In the genomic region with DNA sequence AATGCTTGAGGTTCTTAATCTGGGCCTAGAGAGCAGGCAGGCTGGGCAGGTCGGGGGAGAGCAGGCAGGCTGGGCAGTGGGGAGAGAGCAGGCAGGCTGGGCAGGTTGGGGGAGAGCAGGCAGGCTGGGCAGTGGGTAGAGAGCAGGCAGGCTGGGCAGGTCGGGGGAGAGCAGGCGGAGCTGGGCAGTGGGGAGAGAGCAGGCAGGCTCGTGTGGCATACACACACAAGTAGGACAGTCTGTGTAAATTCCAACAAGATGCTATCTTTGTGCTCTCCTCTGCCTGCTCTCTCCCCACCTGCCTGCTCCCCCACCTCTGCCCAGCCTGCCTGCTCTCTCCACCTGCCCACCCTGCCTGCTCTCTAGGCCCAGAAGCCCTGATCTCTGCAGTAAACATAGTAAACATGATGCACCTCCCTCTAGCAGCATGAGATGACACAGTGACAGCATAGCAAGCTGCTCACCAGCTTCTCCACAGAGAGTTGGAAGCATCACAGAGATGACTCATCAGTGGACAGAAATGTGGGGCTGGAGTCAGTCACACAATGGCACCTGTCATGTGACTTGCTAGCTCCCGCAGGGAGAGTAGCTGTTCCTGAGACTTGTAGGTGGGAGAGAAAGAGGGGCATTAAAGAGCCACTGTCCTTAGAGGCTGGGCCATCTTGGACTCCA, we compare ENCODE assay signal across 14 mouse cellular contexts.
DNase-seq lines count a peak whose midpoint lies in the region; ATAC-seq and TF ChIP-seq lines count a peak whose summit lies in the region.
"Had no signal": no experiment of that assay in that cellular context is flagged by ENCODE, and none has a peak within 500 bp of the region (broad histone marks: within the 10 kb centered on the region; RNA-seq: fewer than 3 reads in every experiment).

No protein-coding gene starts in this region.

- H3K27ac ChIP-seq in limb, embryonic 10.5 days: no peak overlapping the region
- H3K27ac ChIP-seq in kidney, adult 2 months (ENCODE audit: insufficient read depth, low read depth, low read length): no peak overlapping the region
- H3K27ac ChIP-seq: forebrain, embryonic 15.5 days; liver, embryonic 14.5 days had no signal

- no peaks in the 10 kb centered on the region for H3K36me3 ChIP-seq in limb, embryonic 10.5 days
- H3K36me3 ChIP-seq in kidney, adult 2 months (ENCODE audit: control insufficient read depth, insufficient read depth, low read length): no peaks in the 10 kb centered on the region
- H3K36me3 ChIP-seq: forebrain, embryonic 15.5 days had no signal

- peak; percentile 94 for ATAC-seq in cerebellum, adult (ENCODE audit: insufficient number of reproducible peaks, low FRiP score, low TSS enrichment)
- ATAC-seq: activated CD4-positive, CD25-positive, alpha-beta regulatory T cell, adult 4 months; forebrain, embryonic 15.5 days had no signal

- H3K9me3 ChIP-seq in limb, embryonic 10.5 days (replicated peaks): no peaks in the 10 kb centered on the region
- H3K9me3 ChIP-seq: forebrain, embryonic 15.5 days had no signal

- no peak for TF ChIP-seq CTCF in kidney, adult 2 months (conservative IDR thresholded peaks at IDR 0.05; ENCODE audit: insufficient read depth, insufficient read length, low read depth, low read length)

- no peak for DNase-seq in cerebellum, postnatal 4 days (ENCODE audit: low spot score in 2 of 2)
- DNase-seq in left cerebral cortex, adult 11 months (ENCODE audit: low spot score): peak; percentile 37
- no peak for DNase-seq in left cerebral cortex, postnatal 10 days (ENCODE audit: extremely low spot score in 1 of 2, low spot score in 2 of 2)
- peak; percentile 94 for DNase-seq in cerebellum, adult 11-12 months
- DNase-seq in left cerebral cortex, postnatal 14 days (ENCODE audit: low spot score in 2 of 2): peak; percentile 20 to 71
- no peak for DNase-seq in limb, embryonic 10.5 days (ENCODE audit: low spot score)
- DNase-seq in kidney, adult 2 months: no peak
- DNase-seq: embryo, embryonic 11 days; heart, postnatal 4 days; thymus, adult 2 months had no signal

- no peak overlapping the region for H3K4me3 ChIP-seq in limb, embryonic 10.5 days
- no peak overlapping the region for H3K4me3 ChIP-seq in kidney, adult 2 months (ENCODE audit: insufficient read depth, low read depth, low read length)
- H3K4me3 ChIP-seq: forebrain, embryonic 15.5 days had no signal

- WGBS in limb, embryonic 10.5 days: 54% methylated on average over 5 of the region's 5 CpGs
- WGBS in kidney, adult 2 months: 54% methylated on average over 5 of the region's 5 CpGs

- peaks cover 22% of the 10 kb centered on the region for H3K27me3 ChIP-seq in limb, embryonic 10.5 days (ENCODE audit: low read depth, poor library complexity, severe bottlenecking)
- H3K27me3 ChIP-seq in kidney, adult 2 months (replicated peaks; ENCODE audit: control insufficient read depth, insufficient read depth, low read length): no peaks in the 10 kb centered on the region
- H3K27me3 ChIP-seq: forebrain, embryonic 15.5 days had no signal

- intact Hi-C loops in left cerebral cortex, postnatal 10 days (cut with DNase I): no loop called here
- intact Hi-C loops in left cerebral cortex, postnatal 14 days (cut with DNase I): no loop called here

- TF ChIP-seq POLR2A in kidney, adult 2 months (IDR thresholded peaks at IDR 0.05; ENCODE audit: low read depth, low read length): no peak

- H3K4me1 ChIP-seq in limb, embryonic 10.5 days: peaks cover 6% of the 10 kb centered on the region; the same call in 1 of the 2 replicates
- H3K4me1 ChIP-seq in kidney, adult 2 months (ENCODE audit: control insufficient read depth, insufficient read depth, low read length): no peaks in the 10 kb centered on the region

Comparison
In these comparisons a context has a peak if more than half of its experiments do, and no peak if none do; other contexts are left out.
1. DNase-seq: peak in left cerebral cortex, adult 11 months (single experiment), cerebellum, adult 11-12 months (single experiment) and left cerebral cortex, postnatal 14 days (2 of 2); none in cerebellum, postnatal 4 days (0 of 2), left cerebral cortex, postnatal 10 days (0 of 2), limb, embryonic 10.5 days (single experiment) and kidney, adult 2 months (single experiment).